Mouse (Mus musculus): Measurements from ENCODE around the gene Cphx1. TPM values are rescaled to one million over a fixed set of nuclear protein-coding genes. Genes with fewer than 3 reads are reported as not detected.

Cphx1 gene
- not detected for polyA plus RNA-seq (2017; shearing (Covaris generic))

GRCm38 (mm10) chr14:25938004-25938403 lies at the start of gene Cphx1:
Gene Cphx1 (plus strand): TSS chr14:25938304.

GRCm38 (mm10) chr14:25903000-25903399 lies 35.1 kb upstream of the Cphx1 start, which contains the start of gene Plac9a:
Gene Plac9a (minus strand): TSS chr14:25903100.

DNA sequence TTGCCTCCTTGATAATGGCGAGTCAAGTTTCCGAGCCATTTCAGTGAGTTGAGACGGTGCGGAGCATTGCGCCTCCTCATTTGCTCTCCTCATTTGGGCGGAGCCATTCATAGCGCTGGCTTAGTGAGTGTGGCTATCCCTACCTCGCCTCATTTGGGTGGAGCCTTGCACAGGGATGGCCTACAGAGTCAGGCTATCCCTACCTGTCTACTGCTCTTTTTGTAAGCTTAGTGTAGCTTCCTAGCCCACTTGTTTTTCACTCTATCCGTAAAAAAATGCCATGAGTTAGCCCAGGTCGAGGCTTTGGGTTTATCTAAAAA lies 10.6 kb upstream of the Cphx1 start, which contains the start of gene Tmem254a:
Tmem254a (minus strand) TSS at position 111 of the 320 bp plus-strand sequence.

DNA sequence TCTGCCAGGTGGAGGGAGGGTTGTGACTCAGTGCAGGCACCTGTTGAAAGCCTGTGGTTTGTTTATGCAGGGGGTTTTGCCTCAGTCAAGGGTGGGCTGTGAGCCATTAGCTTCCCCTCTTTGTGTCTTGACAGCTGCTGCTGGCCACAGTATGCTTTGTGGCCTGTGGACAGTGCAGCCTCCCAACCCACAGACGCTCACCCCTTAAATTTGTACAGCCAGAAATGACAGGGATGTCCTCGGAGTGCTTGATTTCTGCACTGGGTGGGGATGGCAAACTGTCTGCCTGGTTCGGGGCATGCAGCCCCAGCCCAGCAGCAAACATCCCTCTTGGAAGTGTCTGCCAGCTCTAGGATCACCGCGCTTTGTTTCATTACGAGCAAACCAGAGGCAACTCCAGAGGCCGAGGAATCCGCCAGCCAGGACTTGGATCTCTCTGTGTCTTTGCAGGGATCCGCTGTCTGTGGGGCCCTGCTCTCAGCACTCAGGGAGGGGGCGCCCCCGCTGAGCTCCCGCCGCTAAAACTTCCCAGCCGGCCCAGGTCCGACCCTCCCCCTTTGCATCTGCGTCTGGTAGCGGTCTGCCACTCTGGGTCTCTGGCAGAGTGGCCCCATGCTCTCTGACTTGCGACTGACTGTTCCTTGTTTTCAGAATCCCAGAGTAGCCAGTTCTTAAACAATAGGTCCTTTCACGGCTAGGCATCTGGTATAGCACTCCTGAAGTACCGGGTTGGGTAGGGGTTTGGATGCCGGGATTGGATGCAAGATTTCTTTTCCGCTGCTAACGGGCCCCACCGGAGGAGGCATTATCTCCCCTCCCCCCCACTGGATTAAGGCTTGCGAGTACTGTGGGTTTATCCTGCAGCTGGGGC lies 40.5 kb downstream of the Cphx1 start, which contains the start of gene Duxbl1:
Duxbl1 (plus strand) TSS at position 207 of the 871 bp plus-strand sequence.

Other genes starting within 250 kb of the Cphx1 start
- 15.2 TPM for gene Ppif, start 244.2 kb upstream of the Cphx1 start, polyA plus RNA-seq (2017; shearing (Covaris generic))
- 0.39 TPM for gene Zcchc24, start 169.3 kb upstream of the Cphx1 start, polyA plus RNA-seq (2017; shearing (Covaris generic))
- 60.5 TPM for gene Anxa11, start 96.1 kb upstream of the Cphx1 start, polyA plus RNA-seq (2017; shearing (Covaris generic))
- gene Plac9a, start 35.2 kb upstream of the Cphx1 start, polyA plus RNA-seq (2017; shearing (Covaris generic)): not detected
- 11.7 TPM for gene Tmem254a, start 10.6 kb upstream of the Cphx1 start, polyA plus RNA-seq (2017; shearing (Covaris generic))
- not detected for gene Duxbl1, start 40.3 kb downstream of the Cphx1 start, polyA plus RNA-seq (2017; shearing (Covaris generic))
- gene Gm9780, start 104.4 kb downstream of the Cphx1 start, polyA plus RNA-seq (2017; shearing (Covaris generic)): not detected
- gene Tmem254c, start 129.1 kb downstream of the Cphx1 start, polyA plus RNA-seq (2017; shearing (Covaris generic)): 236 TPM
- gene Cphx2, start 143.2 kb downstream of the Cphx1 start, polyA plus RNA-seq (2017; shearing (Covaris generic)): not detected
- gene Cphx3, start 144.0 kb downstream of the Cphx1 start, polyA plus RNA-seq (2017; shearing (Covaris generic)): not detected
- gene Duxbl2, start 180.0 kb downstream of the Cphx1 start, polyA plus RNA-seq (2017; shearing (Covaris generic)): not detected
- not detected for gene Plac9b, start 244.2 kb downstream of the Cphx1 start, polyA plus RNA-seq (2017; shearing (Covaris generic))